Mouse (Mus musculus): ENCODE results near the gene Svbp.

Gene Svbp

DNA sequence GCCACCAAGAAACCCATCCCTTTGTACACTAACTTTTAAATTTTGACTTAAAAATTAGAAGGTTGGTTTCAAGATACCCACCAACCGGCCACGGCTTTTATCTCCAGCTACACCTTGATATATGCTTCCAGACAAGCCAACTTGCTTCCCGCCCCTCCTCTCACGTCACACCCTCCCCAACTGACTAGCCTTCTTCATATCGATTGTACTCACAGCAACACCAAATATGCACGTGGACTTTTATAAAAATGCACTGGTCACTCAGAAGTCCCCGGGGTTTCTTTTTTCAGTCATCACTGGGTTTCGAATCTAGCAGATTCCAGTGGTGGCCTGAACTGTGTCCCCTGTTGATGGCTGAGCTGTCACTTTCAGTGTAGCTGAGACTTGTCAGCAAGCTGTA is 4.5 kb upstream of the Svbp start:
- DNase-seq (ENCODE audit: low spot score in 2 of 2) = no peak

DNA sequence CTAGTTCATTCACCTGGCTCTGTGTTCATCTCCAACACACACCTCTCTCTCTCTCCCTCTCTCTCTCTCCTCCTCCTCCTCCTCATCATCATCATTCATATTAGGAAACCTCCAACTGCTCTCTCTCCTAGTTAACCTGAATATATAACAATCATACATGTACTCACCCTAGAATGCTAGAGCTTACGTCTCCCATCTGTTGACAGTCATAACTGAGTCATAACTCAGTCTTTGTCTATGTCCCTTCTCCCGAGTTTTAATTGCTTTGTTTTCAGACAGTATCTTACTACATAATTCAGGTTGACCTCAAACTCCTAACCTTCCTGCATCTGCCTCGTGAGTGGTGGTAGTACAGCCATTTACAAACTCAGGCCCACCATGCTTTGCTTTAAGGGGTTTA is 3.8 kb upstream of the Svbp start:
- DNase-seq (ENCODE audit: low spot score in 2 of 2) = no peak

- DNase-seq (ENCODE audit: low spot score in 2 of 2) = no peak
Observed at GRCm38 (mm10) chr4:119192757-119193156, 2.3 kb upstream of the Svbp start.

- no peak for DNase-seq (ENCODE audit: low spot score in 2 of 2)
Observed at GRCm38 (mm10) chr4:119195582-119196320, 645 bp downstream of the Svbp start.

DNA sequence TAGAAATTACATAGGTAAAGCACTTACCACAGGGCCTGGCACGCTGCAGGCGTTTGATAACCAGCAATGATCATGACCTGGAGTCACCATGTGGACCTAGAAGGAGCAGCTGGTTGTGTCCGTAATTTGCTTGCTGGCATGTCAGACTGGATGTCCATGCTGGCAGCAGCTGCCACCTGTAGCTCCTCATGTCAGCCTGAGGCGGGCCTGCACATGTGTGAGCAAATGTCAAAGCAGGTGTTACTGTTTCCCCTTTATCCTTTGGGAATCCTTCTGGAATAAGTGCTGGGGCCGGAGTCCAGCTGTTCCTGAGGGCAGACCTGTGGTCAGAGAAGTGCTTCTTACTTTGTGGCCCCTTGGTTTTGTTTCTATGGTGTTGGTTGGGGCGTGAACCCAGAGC is 3.0 kb downstream of the Svbp start:
- no peak for DNase-seq (ENCODE audit: low spot score in 2 of 2)

GRCm38 (mm10) chr4:119204672-119205071 is 9.6 kb downstream of the Svbp start:
- DNase-seq (ENCODE audit: low spot score in 2 of 2) = peak; percentile 20 to 49

- no peak for DNase-seq (ENCODE audit: low spot score in 2 of 2)
Observed at GRCm38 (mm10) chr4:119216667-119217066, 21.6 kb downstream of the Svbp start.

GRCm38 (mm10) chr4:119218169-119218568 is 23.1 kb downstream of the Svbp start, which contains the start of gene Tmem269:
TSS of gene Tmem269 (minus strand) at chr4:119218217.
- no peak for DNase-seq (ENCODE audit: low spot score in 2 of 2)

DNA sequence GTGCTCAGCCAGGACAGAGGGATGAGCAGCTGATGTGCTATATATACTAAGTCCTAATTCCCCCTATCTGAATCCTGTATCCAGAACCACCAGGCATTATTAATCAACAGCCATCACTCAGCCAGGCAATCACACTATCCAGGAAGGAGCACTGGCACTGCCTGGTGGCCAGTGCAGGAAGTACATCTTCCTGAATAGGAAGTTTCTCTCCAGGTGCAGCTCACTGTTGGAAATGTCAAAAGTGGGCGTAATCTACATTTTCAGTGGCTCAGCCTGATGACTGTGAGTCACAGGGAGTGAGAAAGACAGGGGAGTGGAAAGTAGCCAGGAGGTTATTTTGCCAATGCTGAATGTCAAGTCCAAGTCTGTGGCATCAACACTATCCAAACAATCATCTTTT is 28.6 kb downstream of the Svbp start:
- DNase-seq (ENCODE audit: low spot score in 2 of 2) = no peak

- DNase-seq (ENCODE audit: low spot score in 2 of 2) = no peak
Observed at GRCm38 (mm10) chr4:119224534-119224933, 29.4 kb downstream of the Svbp start.

- DNase-seq (ENCODE audit: low spot score in 2 of 2) = no peak
Observed at GRCm38 (mm10) chr4:119225719-119226118, 30.6 kb downstream of the Svbp start.

DNA sequence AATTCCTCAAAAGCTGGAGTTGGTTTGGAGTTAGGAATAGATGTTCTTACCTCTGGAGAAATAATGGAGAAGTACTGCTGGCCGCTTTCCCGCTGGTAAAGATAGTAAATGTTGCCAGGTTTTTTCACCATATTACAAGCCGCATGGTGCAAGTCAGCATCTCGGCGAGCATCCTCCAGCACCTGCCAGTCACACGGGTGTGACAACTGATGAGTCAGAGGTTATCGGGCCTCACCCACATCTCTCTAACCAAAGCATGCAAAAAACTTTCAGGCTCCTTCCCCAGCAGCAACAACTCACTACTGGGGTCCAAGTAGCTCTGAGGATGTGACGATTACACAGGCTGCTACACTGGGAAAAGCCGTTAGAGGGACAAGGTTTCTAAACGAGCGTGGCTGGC is 31.6 kb downstream of the Svbp start:
- DNase-seq (ENCODE audit: low spot score in 2 of 2) = no peak

DNA sequence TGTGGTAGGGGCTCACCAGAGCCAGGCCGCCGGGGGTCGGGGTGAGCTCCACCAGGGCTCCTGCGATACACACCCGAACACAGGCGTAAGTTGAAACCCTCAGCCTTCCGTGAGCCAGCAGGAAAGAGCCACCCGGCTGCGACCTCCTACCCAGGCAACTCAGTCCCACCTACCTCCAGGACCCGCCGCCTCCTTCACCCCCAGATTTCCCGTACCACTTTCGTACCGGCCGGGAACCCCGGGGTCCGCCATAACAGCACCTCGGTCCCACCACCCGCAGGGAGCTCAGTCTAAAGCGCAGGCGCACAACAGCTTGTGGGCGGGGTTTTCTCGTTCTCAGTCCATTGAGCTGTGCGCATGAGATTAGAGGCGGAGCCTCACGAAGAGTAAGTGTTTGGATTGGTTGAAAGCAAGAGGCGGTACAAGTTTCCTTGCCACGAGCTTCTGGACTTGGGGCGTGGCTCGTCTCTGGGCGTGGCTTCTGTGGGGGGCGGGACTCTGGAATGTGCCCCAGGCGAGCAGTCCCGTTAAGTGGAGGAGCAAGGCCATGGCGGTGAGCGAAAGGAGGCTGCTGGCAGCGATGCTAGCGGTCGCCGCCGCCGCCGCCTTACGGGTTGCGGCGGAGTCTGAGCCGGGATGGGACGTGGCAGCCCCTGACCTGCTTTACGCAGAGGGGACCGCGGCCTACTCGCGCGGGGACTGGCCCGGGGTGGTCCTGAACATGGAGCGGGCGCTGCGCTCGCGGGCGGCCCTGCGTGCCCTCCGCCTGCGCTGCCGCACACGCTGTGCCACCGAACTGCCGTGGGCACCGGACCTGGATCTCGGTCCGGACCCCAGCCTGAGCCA is 37.5 kb downstream of the Svbp start, which contains the start of the genes AU022252 and P3h1:
TSS of gene AU022252 (minus strand) at position 303 of the 846 bp plus-strand sequence.
TSS of gene P3h1 (plus strand) at position 506 of the 846 bp plus-strand sequence.
- peak; percentile 97 to 98 for DNase-seq (ENCODE audit: low spot score in 2 of 2)

DNA sequence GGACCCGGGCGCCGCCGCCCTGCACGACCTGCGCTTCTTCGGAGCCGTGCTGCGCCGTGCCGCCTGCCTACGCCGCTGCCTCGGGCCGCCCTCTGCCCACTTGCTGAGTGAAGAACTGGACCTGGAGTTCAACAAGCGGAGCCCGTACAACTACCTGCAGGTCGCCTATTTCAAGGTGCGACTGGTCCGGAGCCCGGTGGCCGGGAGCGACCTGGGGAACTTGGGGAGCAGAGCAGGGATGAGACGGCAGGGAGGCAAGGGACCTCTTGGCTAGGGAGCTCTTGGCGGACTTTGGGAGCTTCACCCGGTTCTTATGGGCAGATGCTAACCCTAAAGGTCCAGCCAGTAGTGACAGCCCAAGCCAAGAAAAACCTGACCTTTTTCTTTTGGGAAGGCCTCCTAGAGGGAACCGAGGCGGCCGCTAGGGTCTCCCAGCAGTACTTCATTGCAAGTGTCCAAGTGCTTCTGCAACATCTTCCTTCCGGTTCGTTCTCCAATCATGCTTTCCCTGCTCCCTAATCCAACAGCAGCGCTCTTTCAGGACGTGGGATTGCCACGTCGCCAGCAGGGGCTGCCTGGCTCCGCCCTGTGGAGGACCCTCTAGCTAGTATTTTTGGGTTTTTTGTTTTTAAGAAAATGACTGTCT is 38.3 kb downstream of the Svbp start:
- peak in 1 of 2 experiments; percentile 47 for DNase-seq (ENCODE audit: low spot score in 2 of 2)

DNA sequence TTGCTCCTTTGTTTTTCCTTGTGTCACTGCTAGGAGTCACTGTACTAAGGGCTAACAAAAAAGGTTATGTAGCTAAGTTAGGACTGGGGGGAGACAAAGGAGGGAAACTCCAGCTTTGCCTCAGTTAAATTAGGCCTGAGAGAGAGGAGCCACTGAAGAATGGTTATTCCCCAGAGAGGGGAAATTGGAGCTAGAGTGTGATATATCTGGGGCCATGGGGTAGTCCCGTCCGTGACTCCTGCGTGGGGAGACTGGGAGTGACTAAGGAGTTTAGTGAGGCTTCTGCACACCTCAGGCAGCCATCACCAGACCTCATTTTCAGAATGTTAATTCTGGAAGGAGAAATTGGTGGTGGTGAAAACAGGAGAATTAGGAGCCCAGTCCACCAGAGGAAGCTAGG is 39.2 kb downstream of the Svbp start:
- DNase-seq (ENCODE audit: low spot score in 2 of 2) = no peak

DNA sequence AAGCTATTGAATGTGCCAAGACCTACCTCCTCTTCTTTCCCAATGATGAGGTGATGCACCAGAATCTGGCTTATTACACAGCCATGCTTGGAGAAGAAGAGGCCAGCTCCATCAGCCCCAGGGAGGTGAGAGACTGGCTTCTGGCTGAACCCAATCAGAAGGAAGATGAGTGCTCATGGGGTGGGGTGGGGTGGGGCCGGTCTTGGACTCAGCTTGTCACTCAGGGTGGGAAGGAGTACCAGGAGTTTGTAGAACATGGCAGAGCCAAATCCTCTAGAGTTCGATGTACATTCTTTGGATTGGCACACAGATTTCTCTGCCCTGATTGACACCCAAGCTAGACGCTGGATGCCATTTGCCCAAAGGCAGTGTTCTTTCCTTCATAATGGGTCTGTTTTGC is 43.6 kb downstream of the Svbp start:
- no peak for DNase-seq (ENCODE audit: low spot score in 2 of 2)

- peak in 1 of 2 experiments; percentile 25 for DNase-seq (ENCODE audit: low spot score in 2 of 2)
Observed at GRCm38 (mm10) chr4:119239181-119239682, 44.1 kb downstream of the Svbp start.

- peak; percentile 30 to 54 for DNase-seq (ENCODE audit: low spot score in 2 of 2)
Observed at GRCm38 (mm10) chr4:119241664-119242063, 46.6 kb downstream of the Svbp start.

- no peak for DNase-seq (ENCODE audit: low spot score in 2 of 2)
Observed at GRCm38 (mm10) chr4:119242571-119242970, 47.5 kb downstream of the Svbp start.

DNA sequence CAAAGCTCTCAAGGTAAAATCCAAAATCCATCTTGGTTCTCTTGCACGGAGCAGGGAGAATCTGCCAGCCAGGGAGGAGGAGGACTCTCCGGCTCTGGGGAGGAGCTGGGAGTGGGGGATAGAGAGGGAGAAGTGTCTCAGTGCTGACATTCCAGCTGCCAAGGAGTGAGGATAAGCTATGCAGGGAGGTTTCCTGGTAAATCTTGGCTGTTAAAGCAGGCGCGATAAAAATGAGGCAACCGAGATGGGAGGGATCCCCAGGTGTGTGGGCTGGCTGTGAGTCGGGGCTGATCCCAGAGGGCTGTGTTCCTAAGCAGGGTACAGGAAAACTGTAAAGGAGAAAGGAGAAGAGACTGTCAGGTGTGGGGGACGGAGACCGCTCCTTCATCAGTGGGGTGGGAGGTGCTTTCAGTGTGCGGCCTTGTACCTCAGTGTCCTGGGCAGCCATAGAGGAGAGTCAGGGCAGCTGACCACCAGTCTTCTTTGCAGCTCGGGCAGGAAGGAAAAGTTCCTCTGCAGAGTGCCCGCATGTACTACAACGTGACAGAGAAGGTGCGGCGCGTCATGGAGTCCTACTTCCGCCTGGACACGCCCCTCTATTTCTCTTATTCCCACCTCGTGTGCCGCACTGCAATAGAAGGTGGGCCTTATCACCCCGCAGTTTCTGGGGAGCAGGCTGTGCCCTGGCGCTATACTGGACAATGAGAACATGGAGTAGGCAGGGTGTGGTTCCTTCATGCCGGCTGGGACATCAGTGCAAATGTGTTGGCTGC is 49.5 kb downstream of the Svbp start:
- peak; percentile 51 to 60 for DNase-seq (ENCODE audit: low spot score in 2 of 2)

DNA sequence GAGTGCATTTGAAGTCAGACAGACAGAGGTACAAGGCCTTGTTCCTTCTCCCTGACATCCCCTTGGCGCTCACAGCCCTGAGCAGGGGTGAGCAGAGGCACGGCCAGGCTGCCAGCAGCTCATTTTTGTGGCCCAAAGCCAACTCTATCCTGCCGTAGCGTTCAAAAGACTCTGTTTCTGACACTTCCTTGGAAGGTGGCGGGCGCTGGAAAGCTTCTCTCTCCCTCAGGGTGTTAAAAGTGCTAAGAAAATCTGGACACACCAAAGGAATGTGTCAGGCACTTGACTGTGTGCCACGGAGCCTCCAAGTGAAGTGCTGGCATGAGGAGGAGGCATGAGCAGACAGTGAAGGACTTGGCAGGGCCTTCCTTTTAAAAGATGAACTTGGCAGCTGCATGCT is 50.5 kb downstream of the Svbp start:
- peak; percentile 40 to 68 for DNase-seq (ENCODE audit: low spot score in 2 of 2)

Data from frontal cortex, postnatal 14 days (tissue).